ENCODE assay signal across 22 mouse cellular contexts in genomic region chr9:41517787-41518186, GRCm38 (mm10).
DNase-seq lines count a peak whose midpoint lies in the region; ATAC-seq and TF ChIP-seq lines count a peak whose summit lies in the region.
"Had no signal": no experiment of that assay in that cellular context is flagged by ENCODE, and none has a peak within 500 bp of the region (broad histone marks: within the 10 kb centered on the region; RNA-seq: fewer than 3 reads in every experiment).

No protein-coding gene starts in this region.

- no peaks in the 10 kb centered on the region for H3K36me3 ChIP-seq in forebrain, embryonic 12.5 days (replicated peaks)
- no peaks in the 10 kb centered on the region for H3K36me3 ChIP-seq in forebrain, embryonic 16.5 days (ENCODE audit: control insufficient read depth, insufficient read depth)
- H3K36me3 ChIP-seq in hindbrain, embryonic 14.5 days (replicated peaks; ENCODE audit: control insufficient read depth, insufficient read depth): peaks cover 3% of the 10 kb centered on the region; the same call in 1 of the 2 replicates
- H3K36me3 ChIP-seq in hindbrain, postnatal 0 days (ENCODE audit: insufficient read depth, low read length): no peaks in the 10 kb centered on the region
- H3K36me3 ChIP-seq in neural tube, embryonic 13.5 days: 0 out of 2 replicates have a peak, but pooled peaks cover 4% of the 10 kb centered on the region
- H3K36me3 ChIP-seq: heart, embryonic 15.5 days had no signal

- WGBS in forebrain, embryonic 12.5 days: 71% methylated on average over 2 of the region's 2 CpGs
- WGBS in forebrain, embryonic 16.5 days: 68% methylated on average over 2 of the region's 2 CpGs
- 54% methylated on average over 2 of the region's 2 CpGs for WGBS in hindbrain, embryonic 14.5 days
- 71% methylated on average over 2 of the region's 2 CpGs for WGBS in hindbrain, postnatal 0 days
- 53% methylated on average over 2 of the region's 2 CpGs for WGBS in neural tube, embryonic 13.5 days

- no peak overlapping the region for H3K4me3 ChIP-seq in forebrain, embryonic 12.5 days (replicated peaks)
- H3K4me3 ChIP-seq in forebrain, embryonic 16.5 days (replicated peaks; ENCODE audit: low read length): no peak overlapping the region
- H3K4me3 ChIP-seq in hindbrain, embryonic 14.5 days (replicated peaks; ENCODE audit: low read length): no peak overlapping the region
- H3K4me3 ChIP-seq in hindbrain, postnatal 0 days (ENCODE audit: low read length): no peak overlapping the region
- no peak overlapping the region for H3K4me3 ChIP-seq in embryonic fibroblast, embryonic 13.5 days (ENCODE audit: insufficient read depth, low read length)
- H3K4me3 ChIP-seq in neural tube, embryonic 13.5 days: no peak overlapping the region
- H3K4me3 ChIP-seq: heart, embryonic 15.5 days had no signal

- TF ChIP-seq POLR2A in embryonic fibroblast, embryonic 13.5 days (IDR thresholded peaks at IDR 0.05; ENCODE audit: low read depth, low read length): no peak

- H3K4me1 ChIP-seq in forebrain, embryonic 12.5 days: no peaks in the 10 kb centered on the region
- peaks cover 12% of the 10 kb centered on the region for H3K4me1 ChIP-seq in forebrain, embryonic 16.5 days (replicated peaks; ENCODE audit: control insufficient read depth, insufficient read depth, low read length)
- peaks cover 13% of the 10 kb centered on the region; the same call in 1 of the 2 replicates for H3K4me1 ChIP-seq in hindbrain, embryonic 14.5 days (replicated peaks; ENCODE audit: control insufficient read depth, insufficient read depth, low read length)
- H3K4me1 ChIP-seq in hindbrain, postnatal 0 days (ENCODE audit: insufficient read depth, low read length): no peaks in the 10 kb centered on the region
- peaks cover 19% of the 10 kb centered on the region for H3K4me1 ChIP-seq in embryonic fibroblast, embryonic 13.5 days (ENCODE audit: control insufficient read depth, insufficient read depth, low read length)
- peaks cover 27% of the 10 kb centered on the region for H3K4me1 ChIP-seq in neural tube, embryonic 13.5 days (replicated peaks)

- no peak for DNase-seq in hindbrain, embryonic 14.5 days (ENCODE audit: low spot score)
- no peak for DNase-seq in hindbrain, postnatal 0 days (ENCODE audit: low spot score)
- DNase-seq in thymus, adult 18-20 months: no peak
- DNase-seq: adrenal gland, adult 8-10 months; cerebellum, adult 9-10 months; gastrocnemius, postnatal 14 days; kidney, adult 18-20 months; layer of hippocampus, postnatal 36 days; liver; spleen, adult 18-20 months; thymus, postnatal 4 days had no signal

- H3K9ac ChIP-seq in forebrain, embryonic 12.5 days: no peak overlapping the region
- H3K9ac ChIP-seq in forebrain, embryonic 16.5 days (replicated peaks; ENCODE audit: low read depth, low read length): no peak overlapping the region
- H3K9ac ChIP-seq in hindbrain, embryonic 14.5 days: no peak overlapping the region
- no peak overlapping the region for H3K9ac ChIP-seq in hindbrain, postnatal 0 days (replicated peaks; ENCODE audit: low read length)
- no peak overlapping the region for H3K9ac ChIP-seq in neural tube, embryonic 13.5 days
- H3K9ac ChIP-seq: heart, embryonic 15.5 days had no signal

- H3K9me3 ChIP-seq in forebrain, embryonic 12.5 days: no peaks in the 10 kb centered on the region
- no peaks in the 10 kb centered on the region for H3K9me3 ChIP-seq in forebrain, embryonic 16.5 days (ENCODE audit: control insufficient read depth, low read length)
- no peaks in the 10 kb centered on the region for H3K9me3 ChIP-seq in hindbrain, embryonic 14.5 days (ENCODE audit: control insufficient read depth, low read length)
- H3K9me3 ChIP-seq in hindbrain, postnatal 0 days (ENCODE audit: low read length): no peaks in the 10 kb centered on the region
- H3K9me3 ChIP-seq in neural tube, embryonic 13.5 days: no peaks in the 10 kb centered on the region
- H3K9me3 ChIP-seq: heart, embryonic 15.5 days had no signal

- no peaks in the 10 kb centered on the region for H3K27me3 ChIP-seq in forebrain, embryonic 12.5 days
- no peaks in the 10 kb centered on the region for H3K27me3 ChIP-seq in forebrain, embryonic 16.5 days (replicated peaks; ENCODE audit: control insufficient read depth, insufficient read depth, low read length)
- no peaks in the 10 kb centered on the region for H3K27me3 ChIP-seq in hindbrain, embryonic 14.5 days (ENCODE audit: control insufficient read depth, insufficient read depth, low read length)
- H3K27me3 ChIP-seq in hindbrain, postnatal 0 days (ENCODE audit: insufficient read depth, low read length): no peaks in the 10 kb centered on the region
- H3K27me3 ChIP-seq in neural tube, embryonic 13.5 days: no peaks in the 10 kb centered on the region
- H3K27me3 ChIP-seq: heart, embryonic 15.5 days; Patski had no signal

- H3K4me2 ChIP-seq in forebrain, embryonic 12.5 days: no peak overlapping the region
- no peak overlapping the region for H3K4me2 ChIP-seq in forebrain, embryonic 16.5 days (ENCODE audit: low read length)
- H3K4me2 ChIP-seq in hindbrain, embryonic 14.5 days (replicated peaks): no peak overlapping the region
- H3K4me2 ChIP-seq in hindbrain, postnatal 0 days (ENCODE audit: low read depth, low read length): no peak overlapping the region
- H3K4me2 ChIP-seq in neural tube, embryonic 13.5 days: no peak overlapping the region
- H3K4me2 ChIP-seq: heart, embryonic 15.5 days had no signal

- H3K27ac ChIP-seq in forebrain, embryonic 12.5 days: 0 out of 2 replicates have a peak overlapping the region, but pooled peaks have one; percentile 20
- H3K27ac ChIP-seq in forebrain, embryonic 16.5 days (ENCODE audit: low read length): no peak overlapping the region
- H3K27ac ChIP-seq in hindbrain, embryonic 14.5 days: peak overlapping the region; percentile 74
- H3K27ac ChIP-seq in hindbrain, postnatal 0 days: no peak overlapping the region; the same call in 1 of the 2 replicates
- H3K27ac ChIP-seq in embryonic fibroblast, embryonic 13.5 days (ENCODE audit: insufficient read depth, low read length): peak overlapping the region; percentile 95; the same call in 1 of the 2 replicates
- peak overlapping the region; percentile 77 for H3K27ac ChIP-seq in neural tube, embryonic 13.5 days (replicated peaks)
- H3K27ac ChIP-seq: heart, embryonic 15.5 days; kidney, postnatal 0 days had no signal

- no peak for ATAC-seq in forebrain, embryonic 12.5 days (ENCODE audit: low FRiP score)
- ATAC-seq in forebrain, embryonic 16.5 days: no peak
- ATAC-seq in hindbrain, embryonic 14.5 days (ENCODE audit: low FRiP score): no peak
- ATAC-seq in hindbrain, postnatal 0 days: no peak
- ATAC-seq in neural tube, embryonic 13.5 days (ENCODE audit: low read depth): peak; percentile 49; the same call in 1 of the 2 replicates
- no peak for ATAC-seq in granulocyte monocyte progenitor cell, adult 5-6 weeks (replicated peaks; ENCODE audit: poor library complexity, severe bottlenecking)
- ATAC-seq: CD4-positive, CD25-positive, alpha-beta regulatory T cell, adult 4 months; lung, postnatal 0 days; midbrain, embryonic 16.5 days; Patski had no signal

- no peak for TF ChIP-seq CTCF in hindbrain, postnatal 0 days (IDR thresholded peaks at IDR 0.05; ENCODE audit: low read depth)
- TF ChIP-seq CTCF in embryonic fibroblast, embryonic 13.5 days (IDR thresholded peaks at IDR 0.05; ENCODE audit: borderline replicate concordance, insufficient read depth, low read length): no peak

Comparison
In these comparisons a context has a peak if more than half of its experiments do, and no peak if none do; other contexts are left out.
1. H3K27ac ChIP-seq: peak in forebrain, embryonic 12.5 days (single experiment), hindbrain, embryonic 14.5 days (single experiment), embryonic fibroblast, embryonic 13.5 days (single experiment) and neural tube, embryonic 13.5 days (single experiment); none in forebrain, embryonic 16.5 days (single experiment) and hindbrain, postnatal 0 days (single experiment).